Mouse (Mus musculus) layer of hippocampus, postnatal 10 days (tissue): ENCODE results near the gene Ly6g6e. TPM values are rescaled to one million over a fixed set of nuclear protein-coding genes. Genes with fewer than 3 reads are reported as not detected.
"Not testable (repeated sequence)": the region's sequence is repeated elsewhere in the genome, so short reads cannot be mapped to it uniquely, and the experiment has no call there.

Experiments
- DNase-seq, 2 experiments: peaks; one replicate each; pipeline ENCODE4 v3.0.0; 2021; ENCODE audit warnings: low spot score in 2 of 2
- total RNA-seq, 2 experiments: library from RNA; stranded (reverse); gene quantifications; 2 replicates each; pipeline ENCODE4 v1.2.3; 2021

Ly6g6e gene
- total RNA-seq, 2 experiments from 2014 or later = 2.8 to 3.5 TPM

DNA sequence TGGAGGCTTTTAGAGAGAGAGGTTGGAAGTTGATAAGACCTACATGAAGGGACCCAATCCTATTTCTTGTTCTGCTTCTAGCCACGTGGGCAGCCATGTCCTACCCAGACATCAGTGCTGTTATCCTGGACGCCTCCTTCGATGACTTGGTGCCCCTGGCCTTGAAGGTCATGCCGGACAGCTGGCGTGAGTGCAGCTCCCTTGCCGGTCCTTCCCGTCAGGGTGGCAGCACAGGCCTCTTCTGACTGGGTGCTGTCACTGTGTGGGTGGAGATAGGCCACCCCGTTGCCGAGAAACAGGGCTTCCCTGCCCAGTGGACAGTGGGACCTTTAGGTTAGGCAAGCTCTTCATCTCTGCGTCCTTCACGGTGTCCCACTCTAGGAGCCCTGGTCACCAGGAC lies 24.5 kb downstream of the Ly6g6e start:
- DNase-seq = no peak

- DNase-seq = no peak
Observed at GRCm38 (mm10) chr17:35102299-35102698, 25.6 kb downstream of the Ly6g6e start.

DNA sequence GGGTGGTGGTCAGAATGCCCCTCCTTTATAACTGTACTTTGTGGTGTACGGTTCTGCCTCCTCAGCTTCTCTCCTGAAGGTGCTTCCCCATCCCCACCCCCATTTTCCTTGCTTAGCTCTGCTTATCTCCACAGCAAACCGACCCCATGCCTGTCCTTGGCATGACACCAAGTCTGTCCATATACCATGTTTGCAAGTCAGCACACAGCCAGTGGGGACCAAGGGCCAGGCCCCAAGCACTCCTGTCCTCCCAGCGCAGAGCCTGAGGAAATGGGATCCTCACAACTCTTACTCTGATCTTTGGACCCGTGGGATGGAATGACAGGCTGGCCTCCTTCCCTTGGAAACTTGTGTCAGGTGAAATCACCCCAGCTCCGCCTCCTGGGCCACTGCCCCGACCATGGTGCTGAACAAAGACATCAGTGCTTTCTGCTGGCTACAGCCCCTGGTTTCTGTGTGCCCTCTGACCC lies 26.6 kb downstream of the Ly6g6e start:
- DNase-seq = no peak

DNA sequence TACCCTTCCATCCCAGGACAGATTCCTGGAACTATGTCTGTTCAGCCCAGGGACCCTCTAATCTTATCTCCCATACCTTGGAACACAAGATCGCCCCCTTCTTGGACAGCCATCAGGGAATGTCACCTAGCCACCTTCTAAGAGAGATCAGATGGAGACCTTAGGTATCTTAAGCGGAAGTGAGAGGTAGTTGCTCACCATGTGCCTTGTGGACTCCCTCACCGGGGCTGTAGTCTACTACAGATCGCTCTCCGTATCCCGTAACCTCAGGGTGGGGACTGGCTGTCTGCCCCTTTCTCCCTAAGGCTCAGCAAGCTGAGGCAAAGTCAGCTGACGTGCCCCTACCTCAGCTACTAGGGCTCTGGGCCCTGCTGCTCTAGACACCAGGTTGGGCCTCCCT lies 27.4 kb downstream of the Ly6g6e start:
- no peak for DNase-seq

- no peak for DNase-seq
Observed at GRCm38 (mm10) chr17:35104754-35105153, 28.1 kb downstream of the Ly6g6e start.

DNA sequence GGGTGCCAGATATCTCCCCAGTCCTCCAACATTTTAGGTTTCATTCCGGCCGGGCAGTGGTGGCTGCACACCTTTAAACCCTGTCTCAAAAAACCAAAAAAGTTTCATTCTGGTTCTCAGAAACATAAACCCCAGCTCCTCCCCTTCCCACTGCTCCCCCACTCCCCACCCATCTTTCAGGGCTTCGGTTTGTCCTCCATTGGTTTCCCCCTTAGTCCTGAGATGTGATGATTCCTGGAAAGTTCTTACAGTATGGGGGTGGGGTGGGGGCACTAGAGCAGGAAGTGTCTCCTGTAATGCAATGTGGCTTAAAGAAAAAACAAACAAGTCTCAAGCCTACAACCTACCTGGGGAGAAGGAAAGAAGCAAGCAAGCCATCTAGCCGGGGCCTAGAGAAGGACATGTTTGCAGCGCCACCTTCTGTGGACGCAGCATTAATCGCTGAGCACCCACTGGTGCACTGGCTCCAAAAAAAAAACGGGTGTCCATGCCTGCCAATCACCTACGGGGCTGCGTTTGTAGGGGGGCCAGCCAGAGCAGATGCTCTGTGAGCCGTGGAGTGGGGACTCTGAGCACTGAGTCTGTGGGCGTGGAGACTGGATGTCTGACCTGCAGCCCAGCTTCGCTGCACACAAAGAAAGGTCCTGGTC lies 29.2 kb downstream of the Ly6g6e start:
- DNase-seq = peak; percentile 39 to 58

DNA sequence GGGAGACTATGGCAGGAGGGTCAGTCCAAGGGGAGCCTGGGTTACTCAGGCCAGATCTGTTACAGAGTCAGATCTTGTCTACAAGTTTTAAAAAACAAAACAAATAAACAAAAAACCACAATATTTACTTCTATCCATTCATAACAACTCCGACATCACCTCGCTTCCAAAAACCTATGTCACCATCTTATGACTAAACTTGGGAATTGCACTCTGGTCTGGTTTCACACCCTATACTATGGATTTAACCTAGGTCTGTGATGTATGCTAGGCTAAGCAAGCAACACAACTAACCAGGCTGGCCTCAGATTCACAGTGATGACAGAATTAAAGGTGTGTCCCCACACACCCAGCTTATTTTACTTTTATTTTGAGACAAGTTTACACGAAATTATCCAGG lies 29.8 kb downstream of the Ly6g6e start:
- DNase-seq = no peak

GRCm38 (mm10) chr17:35108097-35108496 lies 31.4 kb downstream of the Ly6g6e start, which contains the start of gene Ly6g5c:
Gene Ly6g5c, plus strand, starts transcription at chr17:35108279.
- no peak for DNase-seq

DNA sequence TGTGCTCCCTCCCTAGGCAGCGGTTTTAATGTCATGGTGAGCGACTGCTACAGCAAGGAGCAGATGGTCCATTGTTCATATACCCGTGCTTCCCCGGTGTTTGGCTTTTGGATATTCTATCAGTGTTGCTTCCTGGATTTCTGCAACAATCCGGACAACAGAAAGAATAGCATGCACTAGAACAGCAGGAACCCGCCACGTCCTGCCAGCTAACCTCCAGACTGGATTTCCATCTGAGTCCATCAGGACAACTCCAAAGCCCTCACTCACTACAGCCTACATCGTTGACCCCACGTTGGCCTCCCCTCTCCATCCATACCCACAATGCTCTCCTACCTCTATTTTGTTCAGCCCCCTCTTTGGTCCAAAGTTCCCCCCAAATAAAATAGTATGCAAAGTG lies 35.1 kb downstream of the Ly6g6e start:
- DNase-seq = no peak

GRCm38 (mm10) chr17:35115046-35116019 lies 38.6 kb downstream of the Ly6g6e start, which contains the start of gene Ly6g5b:
Gene Ly6g5b, minus strand, starts transcription at chr17:35115428.
- DNase-seq = peak in 1 of 2 experiments; percentile 43

- DNase-seq = no peak
Observed at GRCm38 (mm10) chr17:35120745-35121142, 44.0 kb downstream of the Ly6g6e start.

DNA sequence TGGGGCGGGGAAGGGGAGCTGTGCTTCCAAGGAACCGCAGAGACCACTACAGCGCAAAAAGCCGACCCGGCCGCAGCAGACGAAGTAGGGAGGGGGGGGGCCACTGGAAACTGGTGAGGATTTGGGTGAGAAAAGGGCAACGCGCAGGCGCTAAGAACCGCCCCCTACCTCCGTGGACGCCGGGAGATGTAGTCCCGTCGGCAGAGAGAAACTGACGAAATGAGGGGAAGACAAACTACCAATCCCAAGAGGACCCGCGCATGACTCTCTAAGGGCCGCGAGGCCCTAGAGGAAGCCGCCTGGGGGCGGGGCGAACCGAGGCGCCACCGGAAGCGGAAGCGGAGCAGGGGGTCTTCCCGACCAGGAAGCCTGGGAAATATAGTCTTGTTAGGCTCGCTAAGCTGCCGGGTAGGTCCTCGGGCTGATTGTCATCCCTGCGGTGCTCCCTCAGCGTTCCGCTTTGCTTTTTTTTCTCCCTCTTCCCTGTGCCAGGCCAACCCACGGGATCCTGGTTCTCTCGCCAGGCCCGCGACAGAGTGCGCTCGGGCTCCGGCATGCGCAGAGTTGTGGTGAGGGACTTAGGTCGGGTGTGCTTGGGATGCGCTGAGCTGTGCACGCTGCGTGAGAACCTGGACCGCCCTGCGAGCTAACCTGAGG lies 44.6 kb downstream of the Ly6g6e start, which contains the start of gene Gpank1:
Gene Gpank1, plus strand, starts transcription at position 313 of the 657 bp plus-strand sequence.
- DNase-seq = peak; percentile 96 to 97

GRCm38 (mm10) chr17:35121871-35122303 lies 45.2 kb downstream of the Ly6g6e start, which contains the start of gene Csnk2b:
Gene Csnk2b, minus strand, starts transcription at chr17:35122053.
- DNase-seq = peak; percentile 62

DNA sequence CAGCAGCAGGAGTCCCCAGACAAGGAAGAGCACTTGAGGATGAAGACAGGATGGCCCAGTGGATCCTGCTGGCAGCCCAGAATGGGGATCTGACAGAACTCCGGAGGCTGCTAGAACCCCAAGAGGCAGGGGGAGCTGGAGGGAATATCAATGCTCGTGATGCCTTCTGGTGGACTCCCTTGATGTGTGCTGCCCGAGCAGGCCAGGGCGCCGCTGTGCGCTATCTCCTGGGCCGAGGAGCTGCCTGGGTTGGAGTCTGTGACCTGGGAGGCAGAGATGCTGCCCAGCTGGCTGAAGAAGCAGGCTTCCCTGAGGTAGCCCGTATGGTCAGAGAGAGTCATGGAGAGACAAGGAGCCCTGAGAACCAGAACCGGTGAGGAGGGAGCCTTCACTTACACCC lies 46.6 kb downstream of the Ly6g6e start:
- not testable (repeated sequence) for DNase-seq

- not testable (repeated sequence) for DNase-seq
Observed at GRCm38 (mm10) chr17:35124261-35124896, 47.7 kb downstream of the Ly6g6e start.

DNA sequence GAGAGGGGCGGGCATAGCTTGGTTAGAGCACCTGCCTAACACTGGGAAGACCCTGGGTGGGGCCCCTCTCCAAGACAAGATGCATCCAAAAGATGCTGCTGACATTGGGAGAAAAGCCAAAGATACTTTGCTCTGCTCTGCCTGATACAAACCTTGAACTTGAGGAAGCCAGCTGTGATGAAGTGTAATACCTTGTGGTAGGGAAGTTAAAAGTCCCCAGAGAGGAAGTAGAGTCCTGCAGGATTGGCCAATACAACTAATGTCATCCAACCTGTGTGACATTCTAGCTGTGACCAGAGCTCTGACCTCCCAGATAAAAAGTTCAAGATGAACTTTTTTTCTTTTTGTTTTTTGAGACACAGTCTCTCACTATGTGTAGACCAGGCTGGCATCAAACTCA lies 48.4 kb downstream of the Ly6g6e start:
- DNase-seq = no peak

GRCm38 (mm10) chr17:35125578-35125977 lies 48.9 kb downstream of the Ly6g6e start:
- DNase-seq = no peak

DNA sequence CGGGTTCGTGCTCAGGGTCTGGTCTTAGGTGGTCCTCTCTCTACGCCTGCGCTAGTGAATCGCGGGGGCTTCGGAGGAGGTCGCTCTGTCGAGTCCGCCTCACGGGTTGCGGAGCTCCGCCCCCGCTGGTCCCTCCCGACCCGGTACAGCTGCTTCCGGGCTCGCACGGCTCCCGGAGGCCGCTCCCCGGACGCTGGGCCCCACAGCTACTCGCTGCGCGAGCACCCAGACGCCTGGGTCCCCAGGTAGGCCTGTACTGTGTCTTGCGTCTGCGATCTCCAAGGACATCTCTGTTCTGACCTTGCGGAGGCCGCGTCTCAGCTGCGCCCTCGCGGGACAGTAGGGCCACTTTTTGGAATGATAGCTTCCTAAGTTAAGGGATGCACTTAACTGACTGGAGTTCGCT lies 49.5 kb downstream of the Ly6g6e start, which contains the start of gene D17H6S53E:
Gene D17H6S53E, plus strand, starts transcription at position 168 of the 406 bp plus-strand sequence.
- DNase-seq = peak; percentile 64 to 77

DNA sequence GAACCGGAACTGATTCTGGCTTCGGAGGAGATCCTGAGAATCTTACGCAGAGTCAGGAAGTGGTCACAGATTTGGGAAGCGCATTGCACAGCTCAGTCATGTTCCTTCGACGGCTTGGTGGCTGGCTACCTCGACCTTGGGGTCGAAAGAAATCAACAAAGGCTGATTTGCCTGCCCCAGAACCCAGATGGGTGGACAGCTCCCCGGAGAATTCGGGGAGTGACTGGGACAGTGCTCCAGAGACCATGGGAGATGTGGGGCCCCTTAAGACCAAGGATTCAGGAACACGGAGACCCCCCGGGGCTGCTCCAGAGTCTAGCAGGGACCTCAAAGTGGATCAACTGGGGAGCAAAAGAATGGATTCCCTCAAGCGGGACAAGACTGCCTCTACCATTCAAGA lies 50.3 kb downstream of the Ly6g6e start:
- DNase-seq = no peak
